Mouse (Mus musculus): ENCODE data around the gene Dohh. TPM values are rescaled to one million over a fixed set of nuclear protein-coding genes. Genes with fewer than 3 reads are reported as not detected.
A peak's percentile ranks its signal among the peaks of the same experiment; 100 is the strongest.

The Dohh gene
- polyA plus RNA-seq, 1 experiment from 2014 or later, result 109 TPM

GRCm38 (mm10) chr10:81399798-81400308 lies 15.6 kb downstream of the Dohh start:
- peaks cover 10% of the 10 kb centered on the region; the same call in 1 of the 2 replicates for H3K36me3 ChIP-seq (ENCODE audit: control insufficient read depth, insufficient read depth, low read length)
- 79% methylated on average over 18 of the region's 18 CpGs for WGBS
- H3K4me3 ChIP-seq (ENCODE audit: low read length), result no peak overlapping the region
- no peaks in the 10 kb centered on the region for H3K9me3 ChIP-seq (ENCODE audit: control insufficient read depth, low read length)
- H3K27ac ChIP-seq (ENCODE audit: low read length), result no peak overlapping the region
- no peak overlapping the region for H3K4me2 ChIP-seq (ENCODE audit: low read depth, low read length)
- peaks cover 31% of the 10 kb centered on the region for H3K4me1 ChIP-seq (ENCODE audit: control insufficient read depth, insufficient read depth, low read length)
- H3K9ac ChIP-seq (ENCODE audit: low read depth, low read length), result peak overlapping the region; percentile 14; the same call in 1 of the 2 replicates
- ATAC-seq, result no peak
- H3K27me3 ChIP-seq (replicated peaks; ENCODE audit: control insufficient read depth, insufficient read depth, low read length), result no peaks in the 10 kb centered on the region

GRCm38 (mm10) chr10:81400371-81401204 lies 16.4 kb downstream of the Dohh start:
- Histone ChIP-seq H3K4me1 (ENCODE audit: control insufficient read depth, insufficient read depth, low read length) (peaks cover 31% of the 10 kb centered on the region), H3K27me3 (replicated peaks; ENCODE audit: control insufficient read depth, insufficient read depth, low read length) (no peaks in the 10 kb centered on the region), H3K27ac (ENCODE audit: low read length) (peak overlapping the region; percentile 90; the same call in 1 of the 2 replicates), H3K9me3 (ENCODE audit: control insufficient read depth, low read length) (no peaks in the 10 kb centered on the region), H3K36me3 (ENCODE audit: control insufficient read depth, insufficient read depth, low read length) (peaks cover 14% of the 10 kb centered on the region), H3K9ac (ENCODE audit: low read depth, low read length) (peak overlapping the region; percentile 56; the same call in 1 of the 2 replicates), H3K4me2 (ENCODE audit: low read depth, low read length) (no peak overlapping the region), H3K4me3 (ENCODE audit: low read length) (0 out of 2 replicates have a peak overlapping the region, but pooled peaks have one; percentile 9)
- no peak for ATAC-seq
- WGBS, result 65% methylated on average over 22 of the region's 22 CpGs

- 34% methylated on average over 10 of the region's 10 CpGs for WGBS
- Histone ChIP-seq H3K9ac (ENCODE audit: low read depth, low read length) (peak overlapping the region; percentile 56), H3K36me3 (ENCODE audit: control insufficient read depth, insufficient read depth, low read length) (peaks cover 19% of the 10 kb centered on the region), H3K4me1 (ENCODE audit: control insufficient read depth, insufficient read depth, low read length) (peaks cover 31% of the 10 kb centered on the region), H3K27me3 (replicated peaks; ENCODE audit: control insufficient read depth, insufficient read depth, low read length) (no peaks in the 10 kb centered on the region; the same call in 1 of the 2 replicates), H3K27ac (ENCODE audit: low read length) (peak overlapping the region; percentile 90), H3K4me2 (ENCODE audit: low read depth, low read length) (no peak overlapping the region), H3K4me3 (ENCODE audit: low read length) (no peak overlapping the region), H3K9me3 (ENCODE audit: control insufficient read depth, low read length) (no peaks in the 10 kb centered on the region)
- ATAC-seq, result no peak
Observed at GRCm38 (mm10) chr10:81401205-81401520, 16.9 kb downstream of the Dohh start.

GRCm38 (mm10) chr10:81401521-81402226 lies 17.4 kb downstream of the Dohh start:
- Histone ChIP-seq H3K4me3 (ENCODE audit: low read length) (peak overlapping the region; percentile 30), H3K27ac (ENCODE audit: low read length) (peak overlapping the region; percentile 90), H3K4me1 (ENCODE audit: control insufficient read depth, insufficient read depth, low read length) (peaks cover 34% of the 10 kb centered on the region), H3K4me2 (ENCODE audit: low read depth, low read length) (peak overlapping the region; percentile 46; the same call in 1 of the 2 replicates), H3K9ac (ENCODE audit: low read depth, low read length) (peak overlapping the region; percentile 56), H3K9me3 (ENCODE audit: control insufficient read depth, low read length) (no peaks in the 10 kb centered on the region), H3K27me3 (replicated peaks; ENCODE audit: control insufficient read depth, insufficient read depth, low read length) (peaks cover under 1% of the 10 kb centered on the region; the same call in 1 of the 2 replicates), H3K36me3 (ENCODE audit: control insufficient read depth, insufficient read depth, low read length) (peaks cover 20% of the 10 kb centered on the region)
- 9% methylated on average over 18 of the region's 18 CpGs for WGBS
- peak; percentile 84 for ATAC-seq

- ATAC-seq, result no peak
- WGBS, result 31% methylated on average over 7 of the region's 7 CpGs
- peaks cover 19% of the 10 kb centered on the region for H3K36me3 ChIP-seq (ENCODE audit: control insufficient read depth, insufficient read depth, low read length)
- H3K4me2 ChIP-seq (ENCODE audit: low read depth, low read length), result peak overlapping the region; percentile 46; the same call in 1 of the 2 replicates
- peaks cover 40% of the 10 kb centered on the region for H3K4me1 ChIP-seq (ENCODE audit: control insufficient read depth, insufficient read depth, low read length)
- H3K9ac ChIP-seq (ENCODE audit: low read depth, low read length), result peak overlapping the region; percentile 56
- peak overlapping the region; percentile 90 for H3K27ac ChIP-seq (ENCODE audit: low read length)
- H3K27me3 ChIP-seq (replicated peaks; ENCODE audit: control insufficient read depth, insufficient read depth, low read length), result peaks cover 4% of the 10 kb centered on the region; the same call in 1 of the 2 replicates
- no peaks in the 10 kb centered on the region for H3K9me3 ChIP-seq (ENCODE audit: control insufficient read depth, low read length)
- H3K4me3 ChIP-seq (ENCODE audit: low read length), result 0 out of 2 replicates have a peak overlapping the region, but pooled peaks have one; percentile 0
Observed at GRCm38 (mm10) chr10:81402227-81402765, 18.1 kb downstream of the Dohh start.

GRCm38 (mm10) chr10:81403511-81403910 lies 19.3 kb downstream of the Dohh start:
- Histone ChIP-seq H3K4me1 (ENCODE audit: control insufficient read depth, insufficient read depth, low read length) (peaks cover 52% of the 10 kb centered on the region), H3K4me3 (ENCODE audit: low read length) (no peak overlapping the region), H3K4me2 (ENCODE audit: low read depth, low read length) (no peak overlapping the region), H3K36me3 (ENCODE audit: control insufficient read depth, insufficient read depth, low read length) (peaks cover 14% of the 10 kb centered on the region), H3K27me3 (replicated peaks; ENCODE audit: control insufficient read depth, insufficient read depth, low read length) (peaks cover 4% of the 10 kb centered on the region; the same call in 1 of the 2 replicates), H3K9me3 (ENCODE audit: control insufficient read depth, low read length) (no peaks in the 10 kb centered on the region), H3K27ac (ENCODE audit: low read length) (no peak overlapping the region), H3K9ac (ENCODE audit: low read depth, low read length) (peak overlapping the region; percentile 56; the same call in 1 of the 2 replicates)
- ATAC-seq, result no peak
- WGBS, result 60% methylated on average over 10 of the region's 10 CpGs

GRCm38 (mm10) chr10:81404082-81404481 lies 19.9 kb downstream of the Dohh start:
- no peak for ATAC-seq
- WGBS, result 29% methylated on average over 9 of the region's 9 CpGs
- H3K27me3 ChIP-seq (replicated peaks; ENCODE audit: control insufficient read depth, insufficient read depth, low read length), result peaks cover 4% of the 10 kb centered on the region; the same call in 1 of the 2 replicates
- H3K4me2 ChIP-seq (ENCODE audit: low read depth, low read length), result no peak overlapping the region
- H3K4me1 ChIP-seq (ENCODE audit: control insufficient read depth, insufficient read depth, low read length), result peaks cover 57% of the 10 kb centered on the region
- no peak overlapping the region for H3K4me3 ChIP-seq (ENCODE audit: low read length)
- no peak overlapping the region for H3K27ac ChIP-seq (ENCODE audit: low read length)
- H3K9ac ChIP-seq (ENCODE audit: low read depth, low read length), result no peak overlapping the region
- no peaks in the 10 kb centered on the region for H3K9me3 ChIP-seq (ENCODE audit: control insufficient read depth, low read length)
- peaks cover 14% of the 10 kb centered on the region for H3K36me3 ChIP-seq (ENCODE audit: control insufficient read depth, insufficient read depth, low read length)

GRCm38 (mm10) chr10:81404720-81405119 lies 20.5 kb downstream of the Dohh start:
- Histone ChIP-seq H3K4me3 (ENCODE audit: low read length) (no peak overlapping the region), H3K27me3 (replicated peaks; ENCODE audit: control insufficient read depth, insufficient read depth, low read length) (peaks cover 4% of the 10 kb centered on the region; the same call in 1 of the 2 replicates), H3K4me1 (ENCODE audit: control insufficient read depth, insufficient read depth, low read length) (peaks cover 60% of the 10 kb centered on the region), H3K4me2 (ENCODE audit: low read depth, low read length) (no peak overlapping the region), H3K9me3 (ENCODE audit: control insufficient read depth, low read length) (no peaks in the 10 kb centered on the region), H3K9ac (ENCODE audit: low read depth, low read length) (0 out of 2 replicates have a peak overlapping the region, but pooled peaks have one; percentile 4), H3K36me3 (ENCODE audit: control insufficient read depth, insufficient read depth, low read length) (peaks cover 14% of the 10 kb centered on the region), H3K27ac (ENCODE audit: low read length) (no peak overlapping the region)
- WGBS, result 60% methylated on average over 18 of the region's 18 CpGs
- ATAC-seq, result no peak
